Mouse (Mus musculus): ENCODE data around the gene Ppp1r15a. TPM values are rescaled to one million over a fixed set of nuclear protein-coding genes. Genes with fewer than 3 reads are reported as not detected.

The Ppp1r15a gene
- polyA plus RNA-seq, 1 experiment from 2014 or later, result 14.2 TPM

GRCm38 (mm10) chr7:45567112-45567779, 41.2 kb upstream of the Ppp1r15a start:
- Histone ChIP-seq H3K4me2 (ENCODE audit: low read depth, low read length) (peak overlapping the region; percentile 72; the same call in 1 of the 2 replicates), H3K4me3 (ENCODE audit: low read depth, low read length) (no peak overlapping the region), H3K36me3 (ENCODE audit: control insufficient read depth, insufficient read depth, low read length) (no peaks in the 10 kb centered on the region), H3K27ac (ENCODE audit: low read depth, low read length) (peak overlapping the region; percentile 58; the same call in 1 of the 2 replicates), H3K27me3 (ENCODE audit: control insufficient read depth, insufficient read depth, low read length) (no peaks in the 10 kb centered on the region; the same call in 1 of the 2 replicates), H3K9me3 (ENCODE audit: control insufficient read depth, low read length) (no peaks in the 10 kb centered on the region), H3K4me1 (ENCODE audit: control insufficient read depth, insufficient read depth, low read length) (peaks cover 5% of the 10 kb centered on the region; the same call in 1 of the 2 replicates), H3K9ac (replicated peaks; ENCODE audit: low read depth, low read length) (no peak overlapping the region)
- no peak for ATAC-seq (ENCODE audit: low read depth)
- WGBS, result 68% methylated on average over 8 of the region's 8 CpGs

- no peaks in the 10 kb centered on the region; the same call in 1 of the 2 replicates for H3K27me3 ChIP-seq (ENCODE audit: control insufficient read depth, insufficient read depth, low read length)
- no peaks in the 10 kb centered on the region for H3K4me1 ChIP-seq (ENCODE audit: control insufficient read depth, insufficient read depth, low read length)
- no peak overlapping the region for H3K4me3 ChIP-seq (ENCODE audit: low read depth, low read length)
- ATAC-seq (ENCODE audit: low read depth), result no peak
- no peak overlapping the region for H3K9ac ChIP-seq (replicated peaks; ENCODE audit: low read depth, low read length)
- H3K4me2 ChIP-seq (ENCODE audit: low read depth, low read length), result no peak overlapping the region
- H3K27ac ChIP-seq (ENCODE audit: low read depth, low read length), result no peak overlapping the region
- no peaks in the 10 kb centered on the region for H3K9me3 ChIP-seq (ENCODE audit: control insufficient read depth, low read length)
- WGBS, result 93% methylated on average over 9 of the region's 9 CpGs
- no peaks in the 10 kb centered on the region for H3K36me3 ChIP-seq (ENCODE audit: control insufficient read depth, insufficient read depth, low read length)
These were observed 39.4 kb upstream of the Ppp1r15a start for GRCm38 (mm10) chr7:45565446-45565845.

GRCm38 (mm10) chr7:45564811-45565210, 38.7 kb upstream of the Ppp1r15a start:
- Histone ChIP-seq H3K27ac (ENCODE audit: low read depth, low read length) (no peak overlapping the region), H3K4me1 (ENCODE audit: control insufficient read depth, insufficient read depth, low read length) (no peaks in the 10 kb centered on the region), H3K9ac (replicated peaks; ENCODE audit: low read depth, low read length) (no peak overlapping the region), H3K36me3 (ENCODE audit: control insufficient read depth, insufficient read depth, low read length) (no peaks in the 10 kb centered on the region), H3K4me2 (ENCODE audit: low read depth, low read length) (no peak overlapping the region), H3K9me3 (ENCODE audit: control insufficient read depth, low read length) (no peaks in the 10 kb centered on the region), H3K4me3 (ENCODE audit: low read depth, low read length) (no peak overlapping the region), H3K27me3 (ENCODE audit: control insufficient read depth, insufficient read depth, low read length) (no peaks in the 10 kb centered on the region)
- no peak for ATAC-seq (ENCODE audit: low read depth)
- 84% methylated on average over 2 of the region's 2 CpGs for WGBS

- Histone ChIP-seq H3K4me3 (ENCODE audit: low read depth, low read length) (no peak overlapping the region), H3K9me3 (ENCODE audit: control insufficient read depth, low read length) (no peaks in the 10 kb centered on the region), H3K36me3 (ENCODE audit: control insufficient read depth, insufficient read depth, low read length) (no peaks in the 10 kb centered on the region), H3K9ac (replicated peaks; ENCODE audit: low read depth, low read length) (no peak overlapping the region), H3K27ac (ENCODE audit: low read depth, low read length) (no peak overlapping the region), H3K27me3 (ENCODE audit: control insufficient read depth, insufficient read depth, low read length) (no peaks in the 10 kb centered on the region), H3K4me1 (ENCODE audit: control insufficient read depth, insufficient read depth, low read length) (no peaks in the 10 kb centered on the region), H3K4me2 (ENCODE audit: low read depth, low read length) (no peak overlapping the region)
- 46% methylated on average over 12 of the region's 12 CpGs for WGBS
- ATAC-seq (ENCODE audit: low read depth), result no peak
These were observed 35.8 kb upstream of the Ppp1r15a start for GRCm38 (mm10) chr7:45561624-45562520.

GRCm38 (mm10) chr7:45560843-45561623, 35.0 kb upstream of the Ppp1r15a start:
- no peak overlapping the region for H3K4me2 ChIP-seq (ENCODE audit: low read depth, low read length)
- no peak overlapping the region for H3K27ac ChIP-seq (ENCODE audit: low read depth, low read length)
- no peaks in the 10 kb centered on the region for H3K36me3 ChIP-seq (ENCODE audit: control insufficient read depth, insufficient read depth, low read length)
- no peak overlapping the region for H3K4me3 ChIP-seq (ENCODE audit: low read depth, low read length)
- H3K4me1 ChIP-seq (ENCODE audit: control insufficient read depth, insufficient read depth, low read length), result no peaks in the 10 kb centered on the region
- ATAC-seq (ENCODE audit: low read depth), result 0 out of 2 replicates have a peak, but pooled peaks have one; percentile 44
- H3K27me3 ChIP-seq (ENCODE audit: control insufficient read depth, insufficient read depth, low read length), result no peaks in the 10 kb centered on the region
- no peaks in the 10 kb centered on the region for H3K9me3 ChIP-seq (ENCODE audit: control insufficient read depth, low read length)
- WGBS, result 28% methylated on average over 17 of the region's 17 CpGs
- H3K9ac ChIP-seq (replicated peaks; ENCODE audit: low read depth, low read length), result no peak overlapping the region

- no peaks in the 10 kb centered on the region for H3K36me3 ChIP-seq (ENCODE audit: control insufficient read depth, insufficient read depth, low read length)
- WGBS, result 76% methylated on average over 7 of the region's 7 CpGs
- H3K4me3 ChIP-seq (ENCODE audit: low read depth, low read length), result no peak overlapping the region
These were observed 34.2 kb upstream of the Ppp1r15a start for GRCm38 (mm10) chr7:45560241-45560640.

GRCm38 (mm10) chr7:45558907-45559306, 32.8 kb upstream of the Ppp1r15a start:
- Histone ChIP-seq H3K27me3 (ENCODE audit: control insufficient read depth, insufficient read depth, low read length) (no peaks in the 10 kb centered on the region), H3K9me3 (ENCODE audit: control insufficient read depth, low read length) (no peaks in the 10 kb centered on the region), H3K36me3 (ENCODE audit: control insufficient read depth, insufficient read depth, low read length) (no peaks in the 10 kb centered on the region), H3K9ac (replicated peaks; ENCODE audit: low read depth, low read length) (no peak overlapping the region), H3K4me3 (ENCODE audit: low read depth, low read length) (no peak overlapping the region), H3K4me1 (ENCODE audit: control insufficient read depth, insufficient read depth, low read length) (no peaks in the 10 kb centered on the region), H3K4me2 (ENCODE audit: low read depth, low read length) (no peak overlapping the region), H3K27ac (ENCODE audit: low read depth, low read length) (no peak overlapping the region)
- ATAC-seq (ENCODE audit: low read depth), result no peak
- 80% methylated on average over 5 of the region's 6 CpGs for WGBS

More at GRCm38 (mm10) chr7:45560241-45560640, 34.2 kb upstream of the Ppp1r15a start:
- H3K9me3 ChIP-seq (ENCODE audit: control insufficient read depth, low read length), result no peaks in the 10 kb centered on the region
- no peaks in the 10 kb centered on the region for H3K4me1 ChIP-seq (ENCODE audit: control insufficient read depth, insufficient read depth, low read length)
- no peaks in the 10 kb centered on the region for H3K27me3 ChIP-seq (ENCODE audit: control insufficient read depth, insufficient read depth, low read length)
- H3K4me2 ChIP-seq (ENCODE audit: low read depth, low read length), result no peak overlapping the region
- no peak overlapping the region for H3K9ac ChIP-seq (replicated peaks; ENCODE audit: low read depth, low read length)
- H3K27ac ChIP-seq (ENCODE audit: low read depth, low read length), result no peak overlapping the region
- no peak for ATAC-seq (ENCODE audit: low read depth)

- H3K4me1 ChIP-seq (ENCODE audit: control insufficient read depth, insufficient read depth, low read length), result no peaks in the 10 kb centered on the region
- H3K4me3 ChIP-seq (ENCODE audit: low read depth, low read length), result no peak overlapping the region
- no peak overlapping the region for H3K9ac ChIP-seq (replicated peaks; ENCODE audit: low read depth, low read length)
- no peaks in the 10 kb centered on the region for H3K9me3 ChIP-seq (ENCODE audit: control insufficient read depth, low read length)
- H3K36me3 ChIP-seq (ENCODE audit: control insufficient read depth, insufficient read depth, low read length), result no peaks in the 10 kb centered on the region
- WGBS, result 23% methylated on average over 8 of the region's 8 CpGs
- no peak overlapping the region for H3K27ac ChIP-seq (ENCODE audit: low read depth, low read length)
- ATAC-seq (ENCODE audit: low read depth), result no peak
- no peaks in the 10 kb centered on the region for H3K27me3 ChIP-seq (ENCODE audit: control insufficient read depth, insufficient read depth, low read length)
- H3K4me2 ChIP-seq (ENCODE audit: low read depth, low read length), result no peak overlapping the region
These were observed 29.7 kb upstream of the Ppp1r15a start for GRCm38 (mm10) chr7:45555787-45556186.
